Mouse (Mus musculus) embryonic facial prominence, embryonic 14.5 days (tissue): ENCODE data around the gene Shcbp1l. TPM values are rescaled to one million over a fixed set of nuclear protein-coding genes. Genes with fewer than 3 reads are reported as not detected.

Experiments used
- ATAC-seq: fragments of 200-750 bp; cut with Nextera tagmentation; 2 replicates; pipeline ENCODE4 v1.8.0; 2017; ENCODE audit warnings: low read depth, moderate number of reproducible peaks, moderate TSS enrichment
- DNase-seq: peaks from one replicate; pipeline ENCODE4 v3.0.0-alpha.2; 2015; ENCODE audit warnings: low spot score
- H3K27ac ChIP-seq: fragments of 300-500 bp; sonication (generic); replicated peaks from 2 replicates; pipeline ENCODE4 v1.5.1; 2014; ENCODE audit warnings: low read depth, mild to moderate bottlenecking, low read length, moderate library complexity
- H3K27me3 ChIP-seq: fragments of 300-500 bp; sonication (generic); replicated peaks from 2 replicates; pipeline ENCODE4 v1.6.1; 2014; ENCODE audit warnings: low read length; ENCODE audit not compliant: control insufficient read depth, insufficient read depth
- H3K36me3 ChIP-seq: fragments of 300-500 bp; sonication (generic); 2 replicates; pipeline ENCODE4 v1.6.1; 2014; ENCODE audit warnings: low read length, mixed read lengths; ENCODE audit not compliant: control insufficient read depth, insufficient read depth
- H3K4me1 ChIP-seq: fragments of 300-500 bp; sonication (generic); 2 replicates; pipeline ENCODE4 v1.6.1; 2014; ENCODE audit warnings: antibody characterized with exemption, low read length; ENCODE audit not compliant: control insufficient read depth, insufficient read depth
- H3K4me2 ChIP-seq: fragments of 300-500 bp; sonication (generic); 2 replicates; pipeline ENCODE4 v1.6.1; 2014; ENCODE audit warnings: low read depth, mild to moderate bottlenecking, low read length, moderate library complexity, mixed read lengths
- H3K4me3 ChIP-seq: fragments of 300-500 bp; sonication (generic); 2 replicates; pipeline ENCODE4 v1.5.1; 2014; ENCODE audit warnings: low read depth, mild to moderate bottlenecking, low read length
- H3K9ac ChIP-seq: fragments of 300-500 bp; sonication (generic); 2 replicates; pipeline ENCODE4 v1.6.1; 2014; ENCODE audit warnings: low read depth, mild to moderate bottlenecking, low read length, moderate library complexity, mixed read lengths
- H3K9me3 ChIP-seq: fragments of 300-500 bp; sonication (generic); 2 replicates; pipeline ENCODE4 v1.6.1; 2016; ENCODE audit warnings: low read length; ENCODE audit not compliant: control insufficient read depth
- WGBS: fragments of 180-500 bp; shearing (Covaris S2); extraction: QIAGEN DNeasy Blood & Tissue Kit; methylation state at CpG from one replicate; pipeline ENCODE4 v1.1.7; 2014; 5-methylcytosine and 5-hydroxymethylcytosine counted together
- polyA plus RNA-seq: library from polyadenylated mRNA; unstranded; fragments of >200 nt; fragmentation: Nextera tagmentation; extraction: Ambion mirVana; gene quantifications from 2 replicates; pipeline ENCODE4 v1.2.1, GENCODE M21; 2014

Shcbp1l gene
- polyA plus RNA-seq, 1 experiment from 2014 or later = 0.21 TPM

- peak overlapping the region; percentile 83 for H3K4me3 ChIP-seq
- peak overlapping the region; percentile 92 for H3K27ac ChIP-seq
- peak overlapping the region; percentile 89 for H3K4me2 ChIP-seq
- no peaks in the 10 kb centered on the region for H3K27me3 ChIP-seq
- ATAC-seq (peak; percentile 81), DNase-seq (peak; percentile 58)
- 1% methylated on average over 40 of the region's 64 CpGs for WGBS
- peaks cover 8% of the 10 kb centered on the region for H3K36me3 ChIP-seq
- H3K9me3 ChIP-seq = no peaks in the 10 kb centered on the region
- H3K4me1 ChIP-seq = peaks cover 26% of the 10 kb centered on the region
- peak overlapping the region; percentile 94 for H3K9ac ChIP-seq
These were observed 62.0 kb downstream of the Shcbp1l start for GRCm38 (mm10) chr1:153486767-153487499.

GRCm38 (mm10) chr1:153487500-153487879 lies 62.5 kb downstream of the Shcbp1l start, which contains the start of gene Dhx9:
Dhx9 (minus strand) TSS chr1:153487660.
- 2% methylated on average over 10 of the region's 35 CpGs for WGBS
- peak; percentile 97 for DNase-seq
- Histone ChIP-seq H3K9me3 (no peaks in the 10 kb centered on the region), H3K4me1 (peaks cover 26% of the 10 kb centered on the region), H3K27ac (peak within 1 kb of the TSS; percentile 92), H3K36me3 (peaks cover 3% of the 10 kb centered on the region; the same call in 1 of the 2 replicates), H3K9ac (peak within 1 kb of the TSS; percentile 94), H3K4me2 (peak within 1 kb of the TSS; percentile 89), H3K4me3 (peak within 1 kb of the TSS; percentile 83), H3K27me3 (no peaks in the 10 kb centered on the region)
- ATAC-seq = peak; percentile 90

DNA sequence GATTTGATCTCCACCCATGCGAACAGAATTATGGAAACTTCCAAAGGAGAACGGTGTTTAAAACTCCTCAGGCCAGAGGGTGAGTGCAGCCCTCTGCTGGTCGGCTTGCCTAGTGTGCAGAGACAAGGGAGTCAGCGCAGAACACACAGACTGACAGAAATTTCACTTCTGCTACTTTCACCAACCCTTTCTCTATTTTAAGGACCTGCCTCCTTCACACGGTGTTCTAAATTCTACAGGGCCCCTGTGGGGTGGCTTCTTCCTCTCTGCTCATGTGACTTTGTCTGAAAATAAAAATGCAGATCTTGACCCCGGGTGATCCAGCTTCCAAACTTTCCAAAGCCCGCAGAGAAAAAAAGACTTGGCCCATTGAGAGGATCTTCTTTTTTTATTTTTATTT lies 64.2 kb downstream of the Shcbp1l start:
- Histone ChIP-seq H3K4me2 (no peak overlapping the region), H3K4me1 (peaks cover 21% of the 10 kb centered on the region), H3K27ac (no peak overlapping the region), H3K9ac (no peak overlapping the region), H3K36me3 (no peaks in the 10 kb centered on the region), H3K4me3 (no peak overlapping the region), H3K9me3 (no peaks in the 10 kb centered on the region), H3K27me3 (no peaks in the 10 kb centered on the region)
- ATAC-seq (no peak), DNase-seq (peak; percentile 3)
- WGBS = 49% methylated on average over 7 of the region's 7 CpGs

GRCm38 (mm10) chr1:153489540-153489939 lies 64.6 kb downstream of the Shcbp1l start:
- H3K27ac ChIP-seq = no peak overlapping the region
- 54% methylated on average over 2 of the region's 2 CpGs for WGBS
- no peak overlapping the region for H3K9ac ChIP-seq
- peaks cover 17% of the 10 kb centered on the region for H3K4me1 ChIP-seq
- no peak overlapping the region for H3K4me3 ChIP-seq
- H3K4me2 ChIP-seq = no peak overlapping the region
- no peaks in the 10 kb centered on the region for H3K27me3 ChIP-seq
- no peaks in the 10 kb centered on the region for H3K36me3 ChIP-seq
- DNase-seq = no peak
- ATAC-seq = no peak
- no peaks in the 10 kb centered on the region for H3K9me3 ChIP-seq

DNA sequence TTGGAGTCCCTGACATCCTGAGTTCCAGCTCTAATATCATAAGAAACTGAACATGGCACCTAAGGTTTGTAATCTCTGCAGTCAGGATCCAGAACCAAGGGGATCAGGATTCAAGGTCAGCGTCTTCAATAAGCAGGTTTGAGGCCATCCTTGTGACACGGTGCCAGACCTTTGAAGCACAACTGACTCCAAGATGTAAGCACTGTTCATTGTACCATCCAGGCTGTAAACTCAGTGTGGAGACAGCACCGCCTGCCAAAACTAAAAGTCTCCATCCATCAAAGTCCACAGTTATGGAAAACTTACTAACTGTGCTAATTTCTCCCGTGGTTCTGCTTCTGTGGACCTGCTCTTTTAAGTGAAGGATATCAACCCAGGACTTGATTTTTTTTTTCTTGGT lies 65.0 kb downstream of the Shcbp1l start:
- no peak overlapping the region for H3K4me3 ChIP-seq
- no peak overlapping the region for H3K4me2 ChIP-seq
- no peak for ATAC-seq
- H3K27me3 ChIP-seq = no peaks in the 10 kb centered on the region
- H3K9me3 ChIP-seq = no peaks in the 10 kb centered on the region
- no peaks in the 10 kb centered on the region for H3K36me3 ChIP-seq
- no peak overlapping the region for H3K9ac ChIP-seq
- WGBS = 93% methylated on average over 4 of the region's 4 CpGs
- no peak for DNase-seq
- no peak overlapping the region for H3K27ac ChIP-seq
- H3K4me1 ChIP-seq = peaks cover 14% of the 10 kb centered on the region

- 82% methylated on average over 2 of the region's 2 CpGs for WGBS
- no peak overlapping the region for H3K9ac ChIP-seq
- H3K9me3 ChIP-seq = no peaks in the 10 kb centered on the region
- H3K27me3 ChIP-seq = no peaks in the 10 kb centered on the region
- no peaks in the 10 kb centered on the region for H3K36me3 ChIP-seq
- H3K4me2 ChIP-seq = no peak overlapping the region
- ATAC-seq (no peak), DNase-seq (no peak)
- 0 out of 2 replicates have a peak, but pooled peaks cover under 1% of the 10 kb centered on the region for H3K4me1 ChIP-seq
- no peak overlapping the region for H3K4me3 ChIP-seq
- no peak overlapping the region for H3K27ac ChIP-seq
These were observed 66.4 kb downstream of the Shcbp1l start for GRCm38 (mm10) chr1:153491345-153491744.

DNA sequence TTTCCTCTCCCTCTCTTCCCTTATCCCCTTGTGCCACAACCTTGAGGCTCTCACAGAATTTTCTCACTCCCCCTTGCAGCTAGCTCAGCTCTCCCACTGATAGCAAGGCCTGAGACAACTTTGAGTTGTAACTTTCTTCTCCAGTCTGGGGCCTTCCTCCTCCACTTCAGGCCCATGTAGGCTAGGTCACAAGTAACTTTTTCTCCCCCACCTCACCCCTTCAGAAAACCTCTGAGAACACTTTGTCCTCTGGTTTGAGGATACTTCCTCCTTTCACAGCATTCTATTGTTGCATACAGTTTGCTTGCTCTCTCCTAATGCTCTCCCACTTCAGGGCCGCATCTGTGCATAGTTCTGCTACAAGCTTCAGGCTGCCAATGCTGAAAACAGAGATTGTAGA lies 66.9 kb downstream of the Shcbp1l start:
- DNase-seq (no peak), ATAC-seq (no peak)
- 89% methylated on average over 1 of the region's 1 CpGs for WGBS
- no peaks in the 10 kb centered on the region for H3K4me1 ChIP-seq
- no peaks in the 10 kb centered on the region for H3K27me3 ChIP-seq
- no peak overlapping the region for H3K27ac ChIP-seq
- no peak overlapping the region for H3K9ac ChIP-seq
- H3K36me3 ChIP-seq = no peaks in the 10 kb centered on the region
- H3K4me3 ChIP-seq = no peak overlapping the region
- H3K9me3 ChIP-seq = no peaks in the 10 kb centered on the region
- H3K4me2 ChIP-seq = no peak overlapping the region

- H3K4me1 ChIP-seq = no peaks in the 10 kb centered on the region
These were observed 68.4 kb downstream of the Shcbp1l start for GRCm38 (mm10) chr1:153493338-153493737.

DNA sequence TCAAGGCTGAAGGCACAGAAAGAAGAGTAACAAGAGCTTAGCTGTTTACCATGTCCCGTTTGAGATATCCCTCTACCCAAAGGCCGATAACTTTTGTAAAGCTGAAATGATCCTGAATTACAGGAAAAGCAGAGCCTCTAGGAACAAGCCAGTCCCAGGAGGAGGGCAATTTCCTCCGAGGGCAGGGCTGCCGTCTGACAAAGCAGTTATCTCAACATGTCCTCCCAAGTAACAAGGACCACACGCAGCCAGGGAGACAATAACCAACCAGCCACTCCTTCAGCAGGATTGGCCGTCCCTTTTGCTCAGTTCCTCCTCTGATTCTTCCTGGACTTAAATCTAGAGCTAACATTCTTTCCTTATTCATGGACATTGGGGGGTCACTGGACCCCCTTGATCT lies 69.0 kb downstream of the Shcbp1l start:
- Histone ChIP-seq H3K4me1 (no peaks in the 10 kb centered on the region), H3K4me2 (no peak overlapping the region), H3K27me3 (no peaks in the 10 kb centered on the region), H3K36me3 (no peaks in the 10 kb centered on the region), H3K4me3 (no peak overlapping the region), H3K9me3 (no peaks in the 10 kb centered on the region), H3K27ac (no peak overlapping the region), H3K9ac (no peak overlapping the region)
- WGBS = 29% methylated on average over 6 of the region's 6 CpGs
- DNase-seq (no peak), ATAC-seq (no peak)

More at GRCm38 (mm10) chr1:153493338-153493737, 68.4 kb downstream of the Shcbp1l start:
- no peaks in the 10 kb centered on the region for H3K36me3 ChIP-seq
- ATAC-seq (no peak), DNase-seq (no peak)
- 18% methylated on average over 4 of the region's 4 CpGs for WGBS
- no peak overlapping the region for H3K4me2 ChIP-seq
- no peak overlapping the region for H3K4me3 ChIP-seq
- H3K9me3 ChIP-seq = no peaks in the 10 kb centered on the region
- no peaks in the 10 kb centered on the region for H3K27me3 ChIP-seq
- no peak overlapping the region for H3K27ac ChIP-seq
- no peak overlapping the region for H3K9ac ChIP-seq
